Mouse (Mus musculus) CD4-positive helper T cell, adult 2 months (primary cell): Measurements from ENCODE around the gene Gpr155.

Source experiments
- DNase-seq: peaks from one replicate; pipeline ENCODE4 v3.0.0-alpha.2; 2012; ENCODE audit warnings: low read depth, missing footprints, low spot score

The Gpr155 gene

DNA sequence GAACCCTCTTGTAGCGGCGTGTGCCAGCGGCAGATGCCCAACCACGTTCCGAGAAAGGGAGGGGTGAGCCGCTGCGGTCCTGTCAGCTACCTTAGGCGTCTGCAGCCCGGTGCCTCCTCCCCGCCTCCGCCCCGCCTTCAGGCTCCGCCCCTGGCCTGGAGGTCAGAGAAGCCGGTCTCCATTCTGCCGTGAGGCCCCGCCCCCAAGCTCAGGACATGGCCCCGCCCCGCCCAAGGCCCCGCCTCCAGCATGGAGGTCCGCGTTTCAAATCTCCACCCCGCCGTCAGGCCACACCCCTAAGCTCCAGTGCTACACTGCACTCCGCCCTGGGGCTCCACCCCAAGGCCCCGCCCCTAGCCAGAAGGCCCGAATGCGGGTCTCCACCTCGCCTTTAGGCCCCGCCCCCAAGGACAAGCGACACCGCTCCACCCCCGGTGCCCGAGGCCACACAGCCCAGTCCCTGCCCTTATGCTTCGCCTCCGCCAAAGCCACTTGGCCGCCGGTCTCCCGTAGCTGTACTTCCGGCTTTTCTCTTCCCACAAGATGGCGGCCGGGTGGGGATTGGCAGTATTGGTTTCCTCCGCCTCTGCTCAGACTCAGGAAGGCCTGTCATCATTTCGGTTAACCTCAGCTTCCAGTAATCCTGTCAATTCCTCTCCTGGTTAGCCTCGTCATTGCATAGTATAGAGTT is at the start of gene Gpr155:
Gene Gpr155, minus strand, starts transcription at position 217 of the 691 bp plus-strand sequence.
- DNase-seq, result peak; percentile 98

DNA sequence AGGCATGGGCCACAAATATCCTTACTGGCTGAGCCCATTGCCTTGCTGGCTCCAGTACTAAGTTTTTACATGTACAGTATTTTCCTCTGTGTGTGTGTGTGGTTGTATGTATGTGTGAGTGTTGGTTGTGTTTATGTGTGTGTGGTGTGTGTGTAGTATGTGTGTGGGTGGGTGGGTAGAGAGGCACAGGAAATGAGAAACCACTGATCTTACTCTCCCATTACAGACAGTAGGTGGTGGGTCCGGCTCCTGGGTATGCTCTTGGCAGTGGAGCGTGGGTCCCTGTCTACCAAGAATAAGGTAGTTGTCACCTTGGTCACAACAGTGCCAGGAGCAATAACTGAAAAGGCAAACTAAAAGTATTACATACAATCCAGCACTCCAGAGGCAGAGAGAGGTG is 49.5 kb upstream of the Gpr155 start:
- DNase-seq, result peak; percentile 42

DNA sequence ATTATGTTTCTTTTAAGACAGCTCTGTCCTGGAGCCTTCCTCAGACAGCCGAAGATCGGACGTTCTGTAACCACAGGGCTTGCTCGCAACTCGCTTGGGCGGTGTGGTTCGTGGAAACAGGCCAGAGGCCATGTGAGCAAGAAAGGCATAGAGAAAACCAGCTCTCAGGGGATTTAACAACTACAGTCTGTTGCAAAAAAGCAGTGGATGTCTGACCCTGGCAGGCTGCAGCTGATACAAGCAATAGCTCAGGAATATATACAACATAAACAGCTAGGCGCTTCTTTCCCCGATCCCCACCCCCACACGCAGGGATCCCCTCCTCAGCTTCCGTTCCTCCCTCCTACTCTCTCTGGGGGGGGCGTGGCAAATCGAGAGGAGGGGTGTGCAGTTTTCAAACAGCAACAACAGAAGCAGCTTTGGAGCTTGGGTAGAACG is 45.6 kb upstream of the Gpr155 start:
- DNase-seq, result no peak

DNA sequence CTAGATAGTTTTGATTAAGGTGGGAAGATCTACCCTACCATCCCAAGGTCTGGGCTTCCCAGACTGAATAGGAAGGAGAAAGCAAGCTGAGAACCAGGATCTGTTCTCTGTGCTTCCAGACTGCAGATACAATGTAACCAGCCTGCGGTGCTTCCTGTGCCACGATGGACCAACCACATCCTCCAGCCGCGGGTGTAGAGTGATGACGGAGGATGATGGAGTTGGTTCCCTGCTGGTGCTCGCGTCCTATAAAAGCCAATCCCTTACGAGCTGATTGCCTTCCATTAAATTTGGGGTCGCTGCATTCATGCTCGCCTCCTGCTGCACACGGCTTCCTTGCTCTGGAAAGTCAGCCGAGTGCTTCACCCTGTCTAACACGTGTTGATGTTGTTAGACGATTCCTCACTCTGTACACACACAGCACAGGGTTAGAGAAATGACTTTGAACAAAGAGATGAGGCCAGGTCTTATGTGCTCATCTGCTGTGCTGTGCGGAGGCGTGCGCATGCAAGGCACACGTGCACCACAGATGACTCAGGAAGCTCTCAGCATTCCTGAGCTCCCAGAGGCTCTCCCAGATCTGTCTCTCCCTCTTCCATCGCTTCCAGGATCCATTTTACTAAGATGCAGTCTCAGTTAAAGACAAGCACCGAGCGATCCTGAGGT is 42.6 kb upstream of the Gpr155 start:
- peak; percentile 54 for DNase-seq

DNA sequence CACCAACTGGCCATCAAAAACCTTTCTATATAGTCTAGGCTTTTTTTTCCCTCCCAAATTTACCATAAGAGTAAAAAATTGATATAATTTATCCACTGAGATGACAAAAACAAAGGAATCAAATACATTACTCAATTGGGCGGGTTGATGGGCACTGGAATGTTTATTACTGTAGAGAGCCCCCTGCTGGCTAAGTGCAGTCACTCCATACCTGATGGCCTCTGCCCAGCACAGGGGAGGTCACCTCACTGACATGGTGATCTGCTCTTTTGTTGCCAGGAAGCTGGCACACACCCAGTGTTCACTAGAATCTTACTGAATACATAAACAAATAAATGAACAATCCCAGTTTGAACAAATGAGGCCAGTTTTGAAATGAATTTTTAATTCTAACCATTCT is 40.9 kb upstream of the Gpr155 start:
- DNase-seq, result peak; percentile 56

DNA sequence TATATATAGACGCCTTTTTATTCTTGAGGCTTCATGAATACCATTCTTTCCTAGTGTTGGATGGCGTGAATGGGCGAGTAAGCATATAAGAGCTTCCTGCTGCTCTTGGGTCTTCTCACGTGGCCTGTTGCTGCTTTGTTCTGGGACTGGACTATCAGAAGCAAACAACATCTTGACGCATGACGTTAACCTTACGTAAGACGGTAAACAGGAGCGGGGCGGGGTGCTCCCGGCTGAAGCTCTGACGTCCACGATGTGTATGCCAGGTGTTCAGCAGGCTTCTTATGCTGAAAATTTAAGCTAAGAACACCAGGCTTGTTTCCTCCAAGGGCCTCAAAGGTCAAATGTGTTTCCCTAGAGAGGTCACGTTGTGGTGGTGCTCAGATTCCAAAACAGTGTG is 39.5 kb upstream of the Gpr155 start:
- no peak for DNase-seq

DNA sequence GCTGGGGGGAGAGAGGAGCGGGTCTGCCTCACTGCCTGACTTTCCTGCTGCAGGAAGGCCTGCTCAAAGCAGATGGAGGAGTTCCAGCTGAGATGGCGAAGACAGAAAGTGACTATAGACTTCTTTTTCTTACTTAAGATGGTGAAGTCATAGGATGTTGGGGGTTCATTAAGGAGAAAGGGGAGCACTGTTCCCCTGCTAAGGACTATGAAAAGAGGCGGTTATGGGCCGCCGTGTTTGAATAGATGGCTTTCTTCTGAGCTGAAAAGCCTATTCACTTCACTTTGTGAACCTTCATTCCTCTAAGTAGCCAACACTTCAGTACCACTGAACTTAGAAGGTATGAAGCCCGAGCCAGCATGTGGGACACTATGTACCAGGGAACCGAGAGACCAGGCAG is 33.4 kb upstream of the Gpr155 start:
- DNase-seq, result no peak

DNA sequence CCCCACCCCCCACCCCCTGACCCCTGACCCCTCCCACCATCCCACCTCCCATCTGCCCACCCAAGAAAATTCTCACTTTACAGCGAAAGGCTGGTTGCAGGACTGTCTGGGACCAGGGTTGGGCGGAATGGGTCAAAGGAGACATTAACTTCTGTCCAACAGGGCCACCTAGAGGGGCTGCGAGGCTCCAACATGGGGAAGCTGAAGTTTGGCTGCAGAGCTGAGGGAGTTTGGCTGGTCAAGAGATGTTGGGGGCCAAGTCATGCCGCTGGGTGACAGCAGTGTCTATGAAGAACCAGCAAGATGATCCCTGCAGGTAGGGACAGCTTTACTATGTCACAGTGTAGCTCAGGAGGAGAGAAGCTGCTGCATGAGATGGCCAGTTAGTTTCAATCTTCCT is 32.9 kb upstream of the Gpr155 start:
- no peak for DNase-seq

DNA sequence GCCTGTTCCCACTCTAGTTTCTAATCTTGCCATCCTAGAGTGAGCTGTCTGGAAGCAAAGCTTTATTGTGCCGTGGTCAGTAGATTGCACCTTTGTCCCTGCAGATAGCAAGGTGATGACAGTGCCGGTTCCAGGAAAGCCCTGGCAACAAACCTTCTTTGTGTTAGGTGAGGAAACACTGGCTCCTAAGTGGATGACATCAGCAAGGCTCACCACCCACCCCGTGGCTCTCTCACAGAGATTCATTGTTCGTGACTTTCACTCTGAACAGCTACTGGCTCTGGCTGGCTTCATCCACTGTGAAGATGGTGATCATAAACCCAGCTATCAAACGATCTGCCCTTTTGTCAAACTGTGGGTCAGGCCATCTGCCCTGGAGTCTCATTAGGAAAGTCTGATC is 29.5 kb upstream of the Gpr155 start:
- DNase-seq, result no peak

DNA sequence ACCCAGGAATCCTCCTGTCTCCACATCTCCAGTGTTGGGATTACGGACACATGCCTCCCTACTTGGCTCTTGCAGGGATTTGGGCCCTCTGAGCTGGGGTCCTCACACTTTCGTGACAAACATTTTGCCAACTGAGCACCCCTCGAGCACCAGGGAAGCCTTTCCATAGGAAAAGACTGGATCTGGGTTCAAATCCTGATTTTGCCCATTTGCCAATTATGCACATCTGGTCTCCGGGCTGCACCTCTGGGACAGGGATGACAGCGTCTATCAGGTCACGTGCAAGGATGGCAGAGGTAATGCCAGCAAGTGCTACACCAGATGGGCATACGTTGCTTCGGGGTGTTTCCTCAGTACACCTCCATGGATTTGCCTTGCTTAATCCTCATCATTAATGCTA is 23.7 kb upstream of the Gpr155 start:
- no peak for DNase-seq

DNA sequence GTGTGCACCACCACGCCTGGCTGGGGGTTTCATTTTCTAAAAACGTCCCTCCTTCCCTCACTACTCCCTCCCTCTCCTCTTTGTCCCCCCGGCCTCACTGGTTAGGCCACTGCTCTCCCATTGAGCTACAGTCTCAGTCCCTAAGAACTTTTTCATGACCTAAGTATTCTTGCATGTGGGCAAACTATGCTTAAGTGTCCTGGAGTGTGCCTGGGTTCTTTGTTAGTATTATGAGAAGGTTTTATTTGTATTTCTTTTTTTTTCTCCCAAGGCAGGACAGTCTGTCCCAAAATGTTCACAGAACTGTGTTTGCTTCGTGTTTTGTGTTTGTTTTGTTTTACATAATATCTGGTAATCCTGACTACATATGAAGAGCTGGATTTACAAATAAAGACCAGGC is 21.3 kb upstream of the Gpr155 start:
- DNase-seq, result no peak

DNA sequence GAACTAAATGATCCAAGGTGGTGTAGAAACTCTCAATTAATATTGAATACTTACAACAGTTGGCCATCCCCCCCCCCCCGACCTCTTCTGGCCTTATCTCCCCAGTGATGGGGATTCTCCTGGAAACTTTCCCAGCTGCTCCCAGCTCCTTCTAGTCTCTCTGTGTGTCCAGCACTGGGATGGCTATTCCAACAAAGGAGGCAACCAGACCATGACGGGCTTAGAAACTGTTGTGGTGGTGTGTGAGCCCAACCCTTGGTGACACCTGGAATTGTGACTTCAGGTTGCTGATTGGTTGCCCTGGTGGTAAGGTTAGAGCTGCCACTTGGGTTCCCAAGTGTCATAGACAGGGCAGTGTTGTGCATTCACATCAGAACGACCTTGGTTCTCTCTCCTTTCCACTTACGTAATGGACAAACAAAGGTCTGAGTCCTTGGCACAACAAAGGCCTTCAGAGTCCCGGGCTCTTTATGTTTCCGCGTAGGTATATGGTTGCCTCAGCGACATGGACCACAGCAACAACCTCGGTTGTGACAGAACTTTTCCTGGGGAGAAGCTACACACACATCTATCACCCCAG is 20.1 kb upstream of the Gpr155 start:
- DNase-seq, result no peak

DNA sequence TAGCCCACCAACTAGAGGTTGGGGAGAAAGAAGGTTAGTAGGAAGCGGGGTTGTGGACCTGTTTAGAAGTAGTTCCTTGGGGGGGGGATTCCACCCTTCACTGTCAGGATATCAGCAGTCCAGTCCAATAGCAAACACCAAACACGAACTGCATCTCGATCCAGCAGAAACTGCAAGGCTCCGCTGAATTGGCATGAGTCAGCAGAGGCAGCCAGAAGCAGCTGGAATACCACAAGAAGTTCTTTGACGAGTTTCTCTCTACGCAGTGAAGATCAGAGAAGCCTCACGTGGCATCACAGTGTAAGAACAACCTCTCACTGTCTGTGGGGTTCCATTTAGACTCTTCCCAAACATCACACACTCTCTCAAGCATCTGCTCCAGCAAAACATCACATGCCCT is 18.6 kb upstream of the Gpr155 start:
- peak; percentile 31 for DNase-seq

DNA sequence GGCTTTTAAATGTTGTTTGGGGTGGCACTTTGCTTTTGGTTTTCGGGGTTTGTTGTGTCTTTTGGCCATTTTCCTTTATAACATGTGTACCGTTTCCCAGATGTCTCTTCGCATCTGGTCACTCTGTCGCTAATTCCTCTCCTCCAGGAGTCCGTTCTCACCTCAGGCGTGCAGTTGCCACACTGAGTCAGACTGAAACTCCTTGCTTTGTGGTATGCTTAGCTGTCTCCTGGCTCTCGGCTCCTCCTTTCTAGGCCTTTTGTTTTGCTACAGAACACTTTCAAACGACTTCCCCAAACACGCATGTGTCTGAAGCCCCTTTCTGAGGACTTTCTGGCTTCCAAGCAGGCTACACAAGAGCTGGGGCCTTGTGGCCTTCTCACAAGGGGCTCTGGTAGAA is 18.1 kb upstream of the Gpr155 start:
- DNase-seq, result peak; percentile 54

DNA sequence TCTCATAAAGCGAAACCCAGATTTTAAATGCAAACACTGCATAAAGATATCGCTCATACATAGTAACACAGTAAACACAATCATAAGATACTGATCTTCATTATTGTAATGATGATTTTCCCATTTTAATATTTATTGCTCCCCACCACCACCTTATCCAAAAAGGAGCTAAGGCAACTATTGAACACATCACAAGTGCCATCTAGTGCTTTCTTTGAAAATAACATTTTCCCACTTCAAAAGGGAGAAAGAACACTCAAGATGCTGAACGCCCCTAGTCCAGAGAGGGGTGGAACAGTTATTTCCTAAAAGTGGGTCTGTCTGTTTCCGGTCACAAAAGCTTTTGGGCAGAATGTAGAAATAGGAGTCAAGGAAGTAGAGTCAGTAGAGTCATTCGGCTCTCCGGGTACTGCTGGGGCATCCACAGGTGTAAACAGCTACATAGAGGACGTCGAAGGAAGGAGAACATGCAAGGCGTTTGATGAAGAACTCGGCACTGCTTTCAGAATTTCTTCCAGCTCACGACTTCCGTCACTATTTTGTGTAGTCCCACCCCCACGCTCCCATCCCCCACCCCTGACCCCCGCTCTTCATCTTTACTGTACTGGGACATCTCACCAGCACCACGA is 17.1 kb upstream of the Gpr155 start:
- DNase-seq, result peak; percentile 23

DNA sequence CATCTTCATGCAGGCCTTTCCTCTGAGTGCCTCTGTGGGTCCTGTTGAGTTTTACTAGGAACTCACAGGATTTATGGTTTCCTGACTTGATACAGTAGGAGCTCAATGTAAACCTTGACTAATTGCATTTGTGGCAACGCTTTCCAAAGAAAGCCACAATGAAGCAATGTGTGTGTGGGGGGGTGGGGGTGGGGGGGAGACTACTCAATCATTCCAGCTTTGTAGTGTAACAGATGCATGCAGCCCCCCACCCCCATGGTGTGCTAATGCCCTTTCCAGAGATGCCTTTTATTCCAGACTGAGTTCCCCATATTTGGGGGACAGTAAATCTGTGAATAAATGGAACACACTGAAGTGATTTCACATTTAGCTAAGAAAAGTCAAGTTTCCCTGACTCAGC is 15.3 kb upstream of the Gpr155 start:
- no peak for DNase-seq

DNA sequence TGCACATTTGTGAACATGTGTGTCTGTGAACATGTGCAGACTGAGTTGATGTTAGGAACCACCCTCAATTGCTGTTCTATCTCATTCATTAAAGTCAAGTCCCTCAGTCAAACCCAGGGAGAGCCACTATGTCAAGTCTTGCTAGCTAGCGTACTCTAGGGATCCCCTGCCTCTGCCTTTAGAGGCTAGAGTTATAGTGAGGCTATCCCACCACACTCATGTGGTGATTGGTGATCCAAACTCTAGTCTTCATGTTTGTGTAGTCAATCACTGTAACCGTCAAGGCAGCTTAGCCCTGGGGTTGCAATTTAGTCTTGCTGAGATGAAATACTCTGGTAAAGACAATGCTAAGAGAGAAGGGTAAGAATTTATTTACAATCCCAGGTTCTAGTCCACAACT is 11.1 kb upstream of the Gpr155 start:
- DNase-seq, result no peak

DNA sequence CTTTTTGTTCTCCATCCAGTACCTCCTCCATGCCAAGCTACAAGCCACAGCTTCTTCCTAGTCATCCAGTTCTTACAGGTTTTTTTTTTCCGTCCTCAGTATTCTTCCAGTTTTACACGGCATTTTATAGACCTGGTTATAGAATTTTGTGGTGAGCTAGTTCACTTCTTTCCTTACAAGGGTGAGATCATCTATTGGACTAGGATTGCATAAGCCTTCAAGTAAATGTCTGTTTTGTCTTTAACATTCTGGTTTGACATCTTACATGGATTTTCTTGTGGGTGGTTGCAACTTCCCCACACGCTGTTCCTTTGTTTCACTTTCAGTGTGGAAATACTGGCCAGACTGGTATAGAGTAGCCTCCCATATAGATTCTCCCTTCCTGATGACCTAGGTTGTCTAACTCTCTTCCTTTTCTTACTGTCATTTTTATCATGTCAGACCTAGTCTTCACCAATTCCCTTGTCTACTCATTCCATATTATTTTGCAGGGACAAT is 10.5 kb upstream of the Gpr155 start:
- no peak for DNase-seq

DNA sequence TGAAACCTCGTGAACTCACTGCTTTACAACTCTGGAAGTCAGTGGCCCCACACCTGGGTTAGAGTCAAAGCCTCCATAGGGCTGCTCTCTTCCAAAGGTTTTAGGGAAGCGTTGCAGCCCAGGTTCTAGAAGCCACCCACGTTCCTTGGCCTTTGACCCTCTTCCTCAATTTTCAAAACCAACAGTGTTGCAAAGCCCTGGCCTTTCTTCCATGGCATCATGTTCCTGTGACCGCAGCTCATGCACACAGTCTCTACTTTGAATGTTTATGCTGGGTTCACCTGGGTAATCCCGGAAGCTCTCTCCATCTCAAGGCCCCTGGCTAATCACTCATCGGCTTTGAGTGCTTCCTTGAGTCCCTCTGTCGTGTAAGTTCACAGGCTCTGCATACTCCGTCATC is 9.1 kb upstream of the Gpr155 start:
- no peak for DNase-seq

DNA sequence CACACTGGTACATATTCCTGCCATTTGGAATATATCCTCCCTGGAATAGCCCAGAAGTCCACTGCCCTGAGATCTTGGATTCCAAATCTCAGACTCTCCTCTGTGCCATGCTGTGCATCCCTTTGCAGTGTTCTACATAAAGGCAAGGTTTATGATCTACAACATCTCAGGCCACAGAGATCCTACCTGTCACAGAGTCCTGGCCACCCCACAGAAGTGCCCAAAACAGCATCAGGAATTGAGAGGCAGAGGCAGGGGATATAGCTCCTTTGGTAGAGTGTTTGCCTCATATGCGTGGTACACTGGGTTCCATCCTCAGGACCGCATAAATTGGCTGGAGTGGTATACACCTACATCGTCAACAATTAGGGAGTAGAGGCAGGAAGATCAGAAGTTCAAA is 8.1 kb upstream of the Gpr155 start:
- DNase-seq, result no peak

DNA sequence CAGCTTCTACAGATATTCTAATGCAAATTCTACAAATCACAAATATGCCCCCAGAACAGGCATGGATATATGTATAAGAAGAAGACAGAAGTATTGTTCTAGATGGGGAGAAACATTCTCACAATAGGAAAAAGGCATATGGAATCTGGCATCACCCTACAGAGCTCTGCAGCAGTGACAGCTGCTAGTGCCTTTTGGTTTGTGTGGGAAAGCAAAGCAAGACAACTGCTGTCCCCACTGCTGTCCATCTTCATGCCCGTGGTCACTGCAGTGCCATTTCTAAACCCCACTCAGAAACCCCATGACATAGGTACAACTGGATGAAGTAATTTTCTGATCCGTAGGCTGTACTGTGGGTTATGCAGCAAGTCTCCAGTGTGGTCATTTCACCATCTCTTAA is 6.4 kb upstream of the Gpr155 start:
- no peak for DNase-seq

DNA sequence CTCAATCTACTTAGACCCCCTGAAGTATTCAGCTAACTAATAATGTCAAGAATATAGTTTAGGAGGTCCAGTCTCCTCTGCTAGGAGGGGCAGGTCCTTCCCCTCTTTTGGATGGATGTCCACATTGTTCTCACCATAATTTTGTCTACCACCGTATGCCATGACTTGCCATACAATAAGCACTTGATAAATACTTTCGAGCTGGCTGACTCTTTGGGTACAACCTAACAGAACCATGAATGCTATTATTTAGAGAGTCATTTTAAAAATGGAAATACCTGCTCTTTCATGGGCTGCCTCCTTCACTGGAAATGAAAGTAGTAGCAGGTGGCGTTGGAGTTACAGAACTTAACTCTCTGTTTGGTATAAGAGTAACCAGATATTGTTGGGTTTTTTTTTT is 3.6 kb upstream of the Gpr155 start:
- DNase-seq, result no peak

DNA sequence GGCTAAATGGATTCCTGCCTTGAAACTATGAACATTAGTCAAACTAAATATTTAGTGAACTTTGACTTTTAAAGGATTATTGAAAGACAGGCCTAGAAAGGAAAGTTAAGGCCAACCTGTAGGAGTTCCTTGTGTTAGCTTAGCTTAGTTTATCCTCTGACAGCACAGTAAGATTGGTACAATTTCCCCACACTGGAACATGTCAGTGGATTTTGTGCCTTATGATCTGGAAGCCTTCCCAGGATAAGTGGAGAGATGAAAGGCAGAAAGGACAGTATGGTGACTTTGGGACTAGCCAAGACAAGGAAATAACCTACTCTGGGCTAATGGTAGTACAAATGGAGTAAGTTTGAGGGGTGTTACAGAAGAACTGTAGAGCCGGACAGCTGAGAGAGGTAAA is 1.4 kb upstream of the Gpr155 start:
- no peak for DNase-seq
